Mouse (Mus musculus) heart, embryonic 10.5 days (tissue): ENCODE data around the gene Ryr1. TPM values are rescaled to one million over a fixed set of nuclear protein-coding genes. Genes with fewer than 3 reads are reported as not detected.
A peak's percentile ranks its signal among the peaks of the same experiment; 100 is the strongest.

Source experiments
- DNase-seq: peaks from one replicate; pipeline ENCODE4 v3.0.0-alpha.2; 2017; ENCODE audit warnings: low spot score
- H3K27ac ChIP-seq: fragments of 300-500 bp; sonication (generic); 2 replicates; pipeline ENCODE4 v1.5.1; 2016; ENCODE audit warnings: mild to moderate bottlenecking
- H3K27me3 ChIP-seq: fragments of 300-500 bp; sonication (generic); 2 replicates; pipeline ENCODE4 v1.6.1; 2016; ENCODE audit warnings: mild to moderate bottlenecking; ENCODE audit not compliant: poor library complexity, insufficient read depth, severe bottlenecking
- H3K36me3 ChIP-seq: fragments of 300-500 bp; sonication (generic); 2 replicates; pipeline ENCODE4 v1.6.1; 2016; ENCODE audit warnings: mild to moderate bottlenecking, moderate library complexity
- H3K4me1 ChIP-seq: fragments of 300-500 bp; sonication (generic); 2 replicates; pipeline ENCODE4 v1.6.1; 2016; ENCODE audit warnings: mild to moderate bottlenecking
- H3K4me3 ChIP-seq: fragments of 300-500 bp; sonication (generic); 2 replicates; pipeline ENCODE4 v1.5.1; 2016; ENCODE audit warnings: mild to moderate bottlenecking, moderate library complexity
- H3K9me3 ChIP-seq: fragments of 300-500 bp; sonication (generic); 2 replicates; pipeline ENCODE4 v1.6.1; 2016; ENCODE audit warnings: mild to moderate bottlenecking, moderate library complexity
- WGBS: fragments of 180-500 bp; shearing (Covaris S2); methylation state at CpG from one replicate; pipeline ENCODE4 v1.1.7; 2016; 5-methylcytosine and 5-hydroxymethylcytosine counted together
- polyA plus RNA-seq: library from polyadenylated mRNA; unstranded; fragments of >200 nt; fragmentation: Nextera tagmentation; extraction: Ambion mirVana; gene quantifications from 2 replicates; pipeline ENCODE4 v1.2.1, GENCODE M21; 2016

The Ryr1 gene
- polyA plus RNA-seq, 1 experiment from 2014 or later, result 0.73 TPM

- Histone ChIP-seq H3K4me1 (no peaks in the 10 kb centered on the region), H3K4me3 (no peak overlapping the region), H3K27me3 (no peaks in the 10 kb centered on the region), H3K36me3 (no peaks in the 10 kb centered on the region), H3K27ac (no peak overlapping the region), H3K9me3 (no peaks in the 10 kb centered on the region)
- DNase-seq, result no peak
- WGBS, result 84% methylated on average over 5 of the region's 5 CpGs
Observed at GRCm38 (mm10) chr7:29032685-29033084, 92.3 kb downstream of the Ryr1 start.

GRCm38 (mm10) chr7:29031641-29032040, 93.3 kb downstream of the Ryr1 start:
- no peaks in the 10 kb centered on the region for H3K36me3 ChIP-seq
- 80% methylated on average over 10 of the region's 10 CpGs for WGBS
- H3K9me3 ChIP-seq, result no peaks in the 10 kb centered on the region
- H3K27ac ChIP-seq, result no peak overlapping the region
- no peak overlapping the region for H3K4me3 ChIP-seq
- no peaks in the 10 kb centered on the region for H3K27me3 ChIP-seq
- DNase-seq, result no peak
- H3K4me1 ChIP-seq, result no peaks in the 10 kb centered on the region

GRCm38 (mm10) chr7:29029690-29030656, 95.0 kb downstream of the Ryr1 start:
- Histone ChIP-seq H3K27ac (no peak overlapping the region), H3K4me3 (no peak overlapping the region), H3K9me3 (no peaks in the 10 kb centered on the region), H3K36me3 (no peaks in the 10 kb centered on the region), H3K27me3 (no peaks in the 10 kb centered on the region), H3K4me1 (no peaks in the 10 kb centered on the region)
- WGBS, result 80% methylated on average over 14 of the region's 14 CpGs
- no peak for DNase-seq

GRCm38 (mm10) chr7:29028761-29029160, 96.2 kb downstream of the Ryr1 start:
- H3K36me3 ChIP-seq, result no peaks in the 10 kb centered on the region
- no peaks in the 10 kb centered on the region for H3K27me3 ChIP-seq
- no peaks in the 10 kb centered on the region for H3K4me1 ChIP-seq
- no peaks in the 10 kb centered on the region for H3K9me3 ChIP-seq
- no peak overlapping the region for H3K27ac ChIP-seq
- no peak for DNase-seq
- H3K4me3 ChIP-seq, result no peak overlapping the region
- 76% methylated on average over 6 of the region's 6 CpGs for WGBS

GRCm38 (mm10) chr7:29026811-29027210, 98.2 kb downstream of the Ryr1 start:
- no peak for DNase-seq
- H3K27me3 ChIP-seq, result peaks cover 12% of the 10 kb centered on the region; the same call in 1 of the 2 replicates
- WGBS, result 77% methylated on average over 4 of the region's 4 CpGs
- no peaks in the 10 kb centered on the region for H3K9me3 ChIP-seq
- H3K36me3 ChIP-seq, result no peaks in the 10 kb centered on the region
- H3K4me3 ChIP-seq, result no peak overlapping the region
- no peak overlapping the region for H3K27ac ChIP-seq
- no peaks in the 10 kb centered on the region for H3K4me1 ChIP-seq

GRCm38 (mm10) chr7:29026195-29026594, 98.8 kb downstream of the Ryr1 start:
- WGBS, result 78% methylated on average over 5 of the region's 5 CpGs
- Histone ChIP-seq H3K27me3 (peaks cover 15% of the 10 kb centered on the region), H3K4me3 (no peak overlapping the region), H3K27ac (no peak overlapping the region), H3K4me1 (no peaks in the 10 kb centered on the region), H3K9me3 (no peaks in the 10 kb centered on the region), H3K36me3 (no peaks in the 10 kb centered on the region)
- DNase-seq, result no peak

- Histone ChIP-seq H3K9me3 (no peaks in the 10 kb centered on the region), H3K27me3 (peaks cover 21% of the 10 kb centered on the region), H3K36me3 (no peaks in the 10 kb centered on the region), H3K4me1 (no peaks in the 10 kb centered on the region), H3K27ac (no peak overlapping the region), H3K4me3 (no peak overlapping the region)
- DNase-seq, result no peak
- WGBS, result 82% methylated on average over 7 of the region's 7 CpGs
Observed at GRCm38 (mm10) chr7:29025566-29025965, 99.4 kb downstream of the Ryr1 start.

- H3K36me3 ChIP-seq, result no peaks in the 10 kb centered on the region
- no peak for DNase-seq
- WGBS, result 83% methylated on average over 8 of the region's 8 CpGs
Observed at GRCm38 (mm10) chr7:29023514-29023913, 101.5 kb downstream of the Ryr1 start.

GRCm38 (mm10) chr7:29022479-29022878, 102.5 kb downstream of the Ryr1 start:
- Histone ChIP-seq H3K27ac (no peak overlapping the region), H3K4me3 (no peak overlapping the region), H3K27me3 (peaks cover 52% of the 10 kb centered on the region), H3K9me3 (no peaks in the 10 kb centered on the region), H3K4me1 (peaks cover 10% of the 10 kb centered on the region; the same call in 1 of the 2 replicates), H3K36me3 (no peaks in the 10 kb centered on the region)
- 79% methylated on average over 8 of the region's 8 CpGs for WGBS
- DNase-seq, result no peak

More at GRCm38 (mm10) chr7:29023514-29023913, 101.5 kb downstream of the Ryr1 start:
- peaks cover 42% of the 10 kb centered on the region for H3K27me3 ChIP-seq
- H3K27ac ChIP-seq, result no peak overlapping the region
- no peak overlapping the region for H3K4me3 ChIP-seq
- peaks cover 10% of the 10 kb centered on the region; the same call in 1 of the 2 replicates for H3K4me1 ChIP-seq
- H3K9me3 ChIP-seq, result no peaks in the 10 kb centered on the region

- WGBS, result 4% methylated on average over 87 of the region's 88 CpGs
- no peak for DNase-seq
- H3K27ac ChIP-seq, result peak overlapping the region; percentile 13; the same call in 1 of the 2 replicates
- no peaks in the 10 kb centered on the region for H3K9me3 ChIP-seq
- peak overlapping the region; percentile 62 for H3K4me3 ChIP-seq
- no peaks in the 10 kb centered on the region for H3K36me3 ChIP-seq
- peaks cover 62% of the 10 kb centered on the region for H3K27me3 ChIP-seq
- peaks cover 10% of the 10 kb centered on the region; the same call in 1 of the 2 replicates for H3K4me1 ChIP-seq
Observed at GRCm38 (mm10) chr7:29019447-29020220, 105.3 kb downstream of the Ryr1 start.

GRCm38 (mm10) chr7:29017222-29017621, 107.8 kb downstream of the Ryr1 start:
- H3K4me1 ChIP-seq, result peaks cover 10% of the 10 kb centered on the region; the same call in 1 of the 2 replicates
- peaks cover 50% of the 10 kb centered on the region for H3K27me3 ChIP-seq
- 76% methylated on average over 7 of the region's 7 CpGs for WGBS
- no peak overlapping the region for H3K4me3 ChIP-seq
- H3K9me3 ChIP-seq, result no peaks in the 10 kb centered on the region
- H3K27ac ChIP-seq, result no peak overlapping the region
- H3K36me3 ChIP-seq, result no peaks in the 10 kb centered on the region
- DNase-seq, result no peak

- WGBS, result 73% methylated on average over 7 of the region's 7 CpGs
- no peak for DNase-seq
- Histone ChIP-seq H3K4me3 (no peak overlapping the region), H3K9me3 (no peaks in the 10 kb centered on the region), H3K27ac (no peak overlapping the region), H3K4me1 (peaks cover 10% of the 10 kb centered on the region; the same call in 1 of the 2 replicates), H3K27me3 (peaks cover 50% of the 10 kb centered on the region), H3K36me3 (no peaks in the 10 kb centered on the region)
Observed at GRCm38 (mm10) chr7:29016440-29016839, 108.5 kb downstream of the Ryr1 start.

GRCm38 (mm10) chr7:29014984-29015383, 110.0 kb downstream of the Ryr1 start:
- 82% methylated on average over 1 of the region's 1 CpGs for WGBS

More at GRCm38 (mm10) chr7:29014984-29015383, 110.0 kb downstream of the Ryr1 start:
- Histone ChIP-seq H3K4me3 (no peak overlapping the region), H3K4me1 (peaks cover 10% of the 10 kb centered on the region; the same call in 1 of the 2 replicates), H3K27me3 (peaks cover 35% of the 10 kb centered on the region), H3K9me3 (no peaks in the 10 kb centered on the region), H3K36me3 (no peaks in the 10 kb centered on the region), H3K27ac (no peak overlapping the region)
- no peak for DNase-seq
